Comparison of ENCODE assay signal across 8 mouse cellular contexts in genomic region chr4:150234599-150235327, GRCm38 (mm10). TPM values are rescaled to one million over a fixed set of nuclear protein-coding genes. Genes with fewer than 3 reads are reported as not detected.
DNase-seq lines count a peak whose midpoint lies in the region; ATAC-seq and TF ChIP-seq lines count a peak whose summit lies in the region.

No protein-coding gene starts in this region.

- H3K4me1 ChIP-seq in heart, embryonic 10.5 days = peaks cover 60% of the 10 kb centered on the region
- H3K4me1 ChIP-seq in stomach, embryonic 14.5 days (ENCODE audit: control insufficient read depth, insufficient read depth, low read length) = peaks cover 35% of the 10 kb centered on the region
- 0 out of 2 replicates have a peak, but pooled peaks cover 6% of the 10 kb centered on the region for H3K4me1 ChIP-seq in stomach, postnatal 0 days (replicated peaks; ENCODE audit: control insufficient read depth, insufficient read depth)
- H3K4me1 ChIP-seq in intestine, embryonic 16.5 days (ENCODE audit: control insufficient read depth, insufficient read depth, low read length) = peaks cover 18% of the 10 kb centered on the region

- no peak overlapping the region for H3K9ac ChIP-seq in stomach, embryonic 14.5 days (replicated peaks; ENCODE audit: low read depth, low read length)
- no peak overlapping the region for H3K9ac ChIP-seq in stomach, postnatal 0 days (ENCODE audit: low read length)
- no peak overlapping the region for H3K9ac ChIP-seq in intestine, embryonic 16.5 days (ENCODE audit: low read depth, low read length)

- H3K27me3 ChIP-seq in heart, embryonic 10.5 days (ENCODE audit: insufficient read depth, poor library complexity, severe bottlenecking) = no peaks in the 10 kb centered on the region
- H3K27me3 ChIP-seq in stomach, embryonic 14.5 days (ENCODE audit: control insufficient read depth, insufficient read depth, low read length) = no peaks in the 10 kb centered on the region
- no peaks in the 10 kb centered on the region for H3K27me3 ChIP-seq in stomach, postnatal 0 days (ENCODE audit: control insufficient read depth, insufficient read depth, low read length)
- no peaks in the 10 kb centered on the region for H3K27me3 ChIP-seq in intestine, embryonic 16.5 days (replicated peaks; ENCODE audit: control insufficient read depth, insufficient read depth, low read length)

- H3K27ac ChIP-seq in heart, embryonic 10.5 days = peak overlapping the region; percentile 81
- peak overlapping the region; percentile 35; the same call in 1 of the 2 replicates for H3K27ac ChIP-seq in stomach, embryonic 14.5 days (ENCODE audit: low read length)
- no peak overlapping the region for H3K27ac ChIP-seq in stomach, postnatal 0 days (replicated peaks)
- H3K27ac ChIP-seq in intestine, embryonic 16.5 days (ENCODE audit: low read length) = 0 out of 2 replicates have a peak overlapping the region, but pooled peaks have one; percentile 6

- H3K4me2 ChIP-seq in stomach, embryonic 14.5 days (replicated peaks; ENCODE audit: low read depth, low read length) = no peak overlapping the region
- H3K4me2 ChIP-seq in stomach, postnatal 0 days (replicated peaks; ENCODE audit: low read depth) = no peak overlapping the region
- no peak overlapping the region for H3K4me2 ChIP-seq in intestine, embryonic 16.5 days (ENCODE audit: low read depth, low read length)

- H3K4me3 ChIP-seq in heart, embryonic 10.5 days = no peak overlapping the region
- no peak overlapping the region for H3K4me3 ChIP-seq in stomach, embryonic 14.5 days (ENCODE audit: low read depth, low read length)
- H3K4me3 ChIP-seq in stomach, postnatal 0 days (ENCODE audit: low read depth, low read length) = no peak overlapping the region
- no peak overlapping the region for H3K4me3 ChIP-seq in intestine, embryonic 16.5 days (ENCODE audit: low read length)

- TF ChIP-seq EP300 in stomach, postnatal 0 days (optimal IDR thresholded peaks at IDR 0.05) = no peak

- intact Hi-C loops in heart, postnatal 10 days (cut with DNase I) = no loop called here

- ATAC-seq in stomach, embryonic 14.5 days (ENCODE audit: insufficient number of reproducible peaks, insufficient read depth, low FRiP score, low read depth) = no peak
- ATAC-seq in stomach, postnatal 0 days (ENCODE audit: low FRiP score, low TSS enrichment) = no peak
- ATAC-seq in intestine, embryonic 16.5 days = no peak
- ATAC-seq in erythroid progenitor cell, adult 5-6 weeks (replicated peaks; ENCODE audit: low FRiP score, poor library complexity, severe bottlenecking) = no peak

- H3K36me3 ChIP-seq in heart, embryonic 10.5 days = peaks cover 12% of the 10 kb centered on the region
- no peaks in the 10 kb centered on the region for H3K36me3 ChIP-seq in stomach, embryonic 14.5 days (ENCODE audit: control insufficient read depth, insufficient read depth, low read length)
- H3K36me3 ChIP-seq in stomach, postnatal 0 days (ENCODE audit: control insufficient read depth, insufficient read depth, low read length) = no peaks in the 10 kb centered on the region
- H3K36me3 ChIP-seq in intestine, embryonic 16.5 days (ENCODE audit: control insufficient read depth, insufficient read depth, low read length) = peaks cover 4% of the 10 kb centered on the region; the same call in 1 of the 2 replicates

- no peaks in the 10 kb centered on the region for H3K9me3 ChIP-seq in heart, embryonic 10.5 days
- H3K9me3 ChIP-seq in stomach, embryonic 14.5 days (ENCODE audit: control insufficient read depth, low read depth, low read length) = no peaks in the 10 kb centered on the region
- H3K9me3 ChIP-seq in stomach, postnatal 0 days (ENCODE audit: control insufficient read depth, low read length) = no peaks in the 10 kb centered on the region
- H3K9me3 ChIP-seq in intestine, embryonic 16.5 days (ENCODE audit: control insufficient read depth, low read length) = no peaks in the 10 kb centered on the region

- DNase-seq in heart, embryonic 10.5 days (ENCODE audit: low spot score) = no peak
- DNase-seq in heart, postnatal 10 days = no peak
- no peak for DNase-seq in stomach, postnatal 0 days (ENCODE audit: low spot score)
- no peak for DNase-seq in urinary bladder, postnatal 10 days (ENCODE audit: low spot score)
- no peak for DNase-seq in spleen, postnatal 10 days (ENCODE audit: low spot score in 2 of 2)

- no peak for TF ChIP-seq CTCF in stomach, postnatal 0 days (IDR thresholded peaks at IDR 0.05; ENCODE audit: low read depth)

- 48% methylated on average over 8 of the region's 8 CpGs for WGBS in heart, embryonic 10.5 days
- whole genome bisulfite sequencing in stomach, embryonic 14.5 days = 38% methylated on average over 8 of the region's 8 CpGs
- WGBS in stomach, postnatal 0 days = 44% methylated on average over 8 of the region's 8 CpGs
- WGBS in intestine, embryonic 16.5 days = 49% methylated on average over 8 of the region's 8 CpGs

RNA-seq across cellular contexts. Expression of gene Eno1, which starts 1.8 kb away (rescaled TPM):
- polyA plus RNA-seq in heart, embryonic 10.5 days (2016; fragmentation: Nextera tagmentation; extraction: Ambion mirVana) = 3,222 and 3,587 TPM in 2 replicates
- 100 to 1,000 TPM; 231 to 243 TPM for total RNA-seq in heart, postnatal 10 days (2021)
- polyA plus RNA-seq in stomach, embryonic 14.5 days (2014; fragmentation: Nextera tagmentation; extraction: Ambion mirVana) = 1,497 and 1,560 TPM in 2 replicates
- polyA plus RNA-seq in stomach, postnatal 0 days (2015; fragmentation: Nextera tagmentation; extraction: Ambion mirVana) = 636 and 733 TPM in 2 replicates
- polyA plus RNA-seq in intestine, embryonic 16.5 days (2015; fragmentation: Nextera tagmentation; extraction: Ambion mirVana) = 1,882 and 2,067 TPM in 2 replicates
- total RNA-seq in erythroid progenitor cell, adult 5-6 weeks (2015; ENCODE audit: low replicate concordance) = 79.6 and 121 TPM in 2 replicates
- 21.2 and 44.2 TPM in 2 replicates for total RNA-seq in erythroid progenitor cell, adult 5-6 weeks (2017; ENCODE audit: low replicate concordance)

RNA-seq across cellular contexts. Expression of gene Car6, which starts 33.6 kb away (rescaled TPM):
- not detected in 2 replicates for polyA plus RNA-seq in heart, embryonic 10.5 days (2016; fragmentation: Nextera tagmentation; extraction: Ambion mirVana)
- total RNA-seq in heart, postnatal 10 days (2021) = not detected
- polyA plus RNA-seq in stomach, embryonic 14.5 days (2014; fragmentation: Nextera tagmentation; extraction: Ambion mirVana) = not detected in 2 replicates
- 0.06 TPM in 1 of 2 replicates, not detected in the other for polyA plus RNA-seq in stomach, postnatal 0 days (2015; fragmentation: Nextera tagmentation; extraction: Ambion mirVana)
- not detected in 2 replicates for polyA plus RNA-seq in intestine, embryonic 16.5 days (2015; fragmentation: Nextera tagmentation; extraction: Ambion mirVana)
- not detected in 2 replicates for total RNA-seq in erythroid progenitor cell, adult 5-6 weeks (2015; ENCODE audit: low replicate concordance)
- not detected in 2 replicates for total RNA-seq in erythroid progenitor cell, adult 5-6 weeks (2017; ENCODE audit: low replicate concordance)

RNA-seq across cellular contexts. Expression of gene Rere, which starts 46.7 kb away (rescaled TPM):
- polyA plus RNA-seq in heart, embryonic 10.5 days (2016; fragmentation: Nextera tagmentation; extraction: Ambion mirVana) = 27.6 and 31.6 TPM in 2 replicates
- 10 to 100 TPM; 62.1 to 68.0 TPM for total RNA-seq in heart, postnatal 10 days (2021)
- 41.1 and 45.2 TPM in 2 replicates for polyA plus RNA-seq in stomach, embryonic 14.5 days (2014; fragmentation: Nextera tagmentation; extraction: Ambion mirVana)
- polyA plus RNA-seq in stomach, postnatal 0 days (2015; fragmentation: Nextera tagmentation; extraction: Ambion mirVana) = 8.3 and 12.2 TPM in 2 replicates
- polyA plus RNA-seq in intestine, embryonic 16.5 days (2015; fragmentation: Nextera tagmentation; extraction: Ambion mirVana) = 20.0 and 22.2 TPM in 2 replicates
- total RNA-seq in erythroid progenitor cell, adult 5-6 weeks (2015; ENCODE audit: low replicate concordance) = 24.9 and 31.0 TPM in 2 replicates
- total RNA-seq in erythroid progenitor cell, adult 5-6 weeks (2017; ENCODE audit: low replicate concordance) = 5.5 and 9.8 TPM in 2 replicates
